Mouse (Mus musculus) urinary bladder, adult 18-20 months (tissue): ENCODE results near the gene Gm9821.
A peak's percentile ranks its signal among the peaks of the same experiment; 100 is the strongest.

Source experiments
- DNase-seq, 2 experiments: peaks; one replicate each; pipeline ENCODE4 v3.0.0; 2022; ENCODE audit warnings: low spot score in 2 of 2, mixed read lengths in 2 of 2

Gm9821 gene

DNA sequence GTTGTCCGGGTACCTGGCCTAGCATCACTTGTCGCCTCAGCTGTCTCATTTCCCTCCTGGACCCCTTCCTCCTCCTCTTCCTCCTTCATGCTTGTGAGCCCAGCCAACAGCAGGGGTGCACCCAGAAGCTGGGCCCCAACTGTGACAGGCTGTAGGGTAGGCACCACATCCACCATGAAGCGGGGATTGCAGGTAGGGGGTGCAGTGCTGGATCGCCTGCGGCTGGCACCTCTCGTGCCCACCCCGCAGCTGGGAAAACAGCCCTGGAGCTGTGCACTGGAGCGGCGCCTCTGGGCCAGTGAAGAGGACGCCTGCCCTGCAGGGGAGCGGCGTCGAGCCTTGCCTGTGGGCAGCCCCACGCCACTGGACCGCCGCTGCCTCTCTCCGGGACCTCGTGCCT lies at the start of gene Gm9821:
Gm9821 (plus strand) TSS at position 221 of the 400 bp plus-strand sequence.
- DNase-seq, result no peak

- DNase-seq, result no peak
Measured at GRCm38 (mm10) chr2:91897968-91898367, 47.5 kb upstream of the Gm9821 start.

DNA sequence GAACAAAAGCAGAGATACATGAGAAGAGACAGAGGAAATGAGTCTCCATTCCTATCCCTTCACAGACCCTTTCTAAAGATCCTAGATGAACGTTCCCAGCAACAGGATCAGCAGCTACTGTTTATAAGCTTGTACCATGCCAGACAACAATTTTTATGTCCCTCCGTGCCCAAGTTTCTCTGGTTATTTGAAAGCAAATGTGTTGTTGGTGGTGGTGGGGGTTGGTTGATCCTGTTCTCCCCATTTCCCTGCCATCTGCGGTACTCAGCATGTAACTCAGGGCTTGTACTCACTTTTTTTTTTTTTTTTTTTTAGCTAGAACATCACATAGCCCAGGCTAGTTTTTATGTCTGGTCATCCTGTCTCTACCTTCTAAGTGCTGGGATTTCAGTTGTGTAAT lies 46.4 kb upstream of the Gm9821 start:
- no peak for DNase-seq

GRCm38 (mm10) chr2:91900431-91900830 lies 45.1 kb upstream of the Gm9821 start:
- DNase-seq, result no peak

DNA sequence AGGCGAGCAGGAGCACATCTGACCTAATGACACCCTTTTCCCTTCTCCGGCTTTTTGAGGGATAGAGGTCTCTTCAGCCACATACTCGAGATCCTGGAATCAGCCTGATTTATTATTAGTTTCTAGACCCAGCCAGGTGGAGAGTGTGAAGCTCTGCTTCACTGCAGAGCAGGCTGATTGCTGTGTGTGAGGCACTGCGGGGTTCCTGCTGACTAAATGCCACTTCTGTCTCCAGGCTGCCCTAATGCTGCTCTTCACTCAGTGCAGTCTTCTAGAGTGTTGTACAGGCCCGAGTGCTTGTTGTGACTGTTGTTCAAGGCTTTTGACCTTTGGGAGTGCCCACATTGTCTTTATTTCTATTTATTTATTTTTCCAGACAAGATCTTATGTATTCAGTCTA lies 43.2 kb upstream of the Gm9821 start:
- no peak for DNase-seq

DNA sequence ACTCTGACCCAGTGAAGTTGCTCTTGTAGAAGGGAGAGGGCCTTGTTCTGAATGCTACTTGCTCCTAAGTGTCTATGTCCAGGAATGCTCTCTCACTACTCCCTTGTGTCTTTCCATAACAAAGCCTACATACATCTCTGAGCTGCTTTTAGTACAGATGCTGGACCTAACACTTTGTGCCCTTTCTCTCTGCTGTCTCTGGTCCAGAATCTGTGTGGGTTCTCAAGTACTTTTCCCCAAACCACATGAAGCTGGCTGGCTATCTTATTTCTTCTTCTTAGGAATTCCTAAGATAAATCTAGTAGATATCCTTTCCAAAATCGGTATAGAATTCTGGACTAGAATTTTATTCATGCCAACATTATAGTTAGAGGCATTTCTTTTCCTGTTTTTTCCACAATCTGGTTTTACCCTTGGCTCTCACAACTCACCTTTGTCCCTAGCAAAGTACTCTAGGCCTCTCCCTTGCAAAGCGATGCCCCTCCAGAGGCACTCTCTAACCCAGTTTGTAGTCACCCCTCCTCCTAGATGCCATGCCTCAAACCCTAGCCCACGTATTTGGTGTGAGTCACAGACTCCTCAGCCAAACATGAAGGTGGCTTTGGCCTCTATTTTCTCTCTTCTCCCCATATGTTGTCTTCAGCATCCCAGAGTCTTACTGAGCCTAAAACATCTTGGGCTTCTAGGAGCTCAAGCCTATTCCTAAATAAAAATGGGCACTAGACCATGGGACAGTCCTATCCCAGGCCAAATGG lies 42.2 kb upstream of the Gm9821 start:
- DNase-seq, result no peak

- DNase-seq, result no peak
Measured at GRCm38 (mm10) chr2:91904618-91905307, 40.7 kb upstream of the Gm9821 start.

GRCm38 (mm10) chr2:91906141-91906540 lies 39.4 kb upstream of the Gm9821 start:
- DNase-seq, result no peak

- no peak for DNase-seq
Measured at GRCm38 (mm10) chr2:91912616-91913015, 32.9 kb upstream of the Gm9821 start.

DNA sequence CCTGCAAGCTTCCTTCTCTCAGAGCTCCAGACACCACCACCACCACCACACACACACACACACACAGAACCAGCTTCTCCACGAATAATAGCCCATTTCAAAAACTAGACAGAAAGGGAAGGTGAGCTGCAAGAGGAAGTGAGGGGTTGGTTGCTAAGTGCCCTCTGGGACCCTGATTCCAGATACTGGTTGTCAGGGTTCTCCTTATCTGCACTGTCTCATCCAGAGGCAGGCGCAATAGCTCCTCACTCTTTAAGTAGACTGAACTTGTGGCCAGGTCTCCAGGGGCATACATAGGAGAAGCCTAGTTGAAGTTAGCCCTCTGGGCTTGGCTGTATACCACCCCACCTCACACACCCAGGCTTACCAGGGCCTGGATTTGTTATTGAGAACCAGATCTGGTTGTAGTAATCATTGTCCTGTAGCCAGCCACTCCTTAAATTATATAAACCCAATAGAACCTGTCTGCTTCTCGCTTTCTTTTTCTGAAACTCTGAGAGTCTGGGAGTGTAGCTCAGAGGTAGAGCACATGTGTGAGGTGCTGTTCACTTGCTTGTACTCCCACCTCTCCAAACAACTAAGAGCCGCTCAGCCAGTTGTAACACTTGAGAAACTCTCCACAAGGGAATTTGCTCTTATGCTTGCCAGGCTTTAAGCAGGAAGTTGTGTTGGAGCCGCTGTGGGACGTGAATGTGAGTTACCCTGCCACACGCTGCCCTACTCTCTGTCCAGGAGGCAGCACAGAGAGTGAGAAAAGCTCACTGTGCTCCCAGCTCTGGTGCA lies 32.0 kb upstream of the Gm9821 start:
- DNase-seq, result no peak

- no peak for DNase-seq
Measured at GRCm38 (mm10) chr2:91916346-91916977, 29.0 kb upstream of the Gm9821 start.

DNA sequence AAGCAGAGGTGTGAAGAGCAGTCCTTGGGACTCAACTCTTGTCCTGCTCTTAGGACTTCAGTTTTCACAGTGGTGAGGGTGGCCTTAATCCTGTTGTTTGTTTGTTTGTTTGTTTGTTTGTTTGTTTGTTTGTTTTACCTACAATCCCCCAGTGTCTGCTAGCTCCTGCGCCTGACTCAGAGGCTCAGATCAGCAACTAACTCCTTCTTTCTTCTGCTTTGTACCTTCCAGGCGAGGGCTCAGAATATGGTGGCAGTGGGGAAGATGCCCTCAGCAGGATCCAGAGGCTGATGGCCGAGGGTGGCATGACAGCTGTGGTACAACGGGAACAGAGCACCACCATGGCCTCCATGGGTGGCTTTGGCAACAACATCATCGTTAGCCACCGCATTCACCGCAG lies 28.4 kb upstream of the Gm9821 start:
- no peak for DNase-seq

DNA sequence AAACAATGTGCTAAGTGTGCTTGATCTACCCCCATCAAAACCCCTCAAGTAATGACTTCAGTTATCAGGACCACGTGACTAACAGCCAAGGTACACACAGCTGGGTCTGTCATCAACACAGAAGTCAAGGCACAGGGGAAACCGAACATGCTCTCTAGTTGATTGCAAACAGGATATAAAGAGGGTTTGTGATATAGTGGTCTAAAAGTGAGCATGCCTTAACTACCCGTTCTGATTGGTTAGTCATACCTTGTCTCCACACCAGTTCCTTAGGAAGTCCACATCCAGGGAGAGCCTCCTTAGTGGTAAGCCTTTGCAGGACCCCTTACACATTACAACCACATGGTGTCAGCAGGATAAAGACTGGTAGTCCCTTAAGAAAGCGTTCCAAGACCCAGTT lies 25.4 kb upstream of the Gm9821 start:
- no peak for DNase-seq

DNA sequence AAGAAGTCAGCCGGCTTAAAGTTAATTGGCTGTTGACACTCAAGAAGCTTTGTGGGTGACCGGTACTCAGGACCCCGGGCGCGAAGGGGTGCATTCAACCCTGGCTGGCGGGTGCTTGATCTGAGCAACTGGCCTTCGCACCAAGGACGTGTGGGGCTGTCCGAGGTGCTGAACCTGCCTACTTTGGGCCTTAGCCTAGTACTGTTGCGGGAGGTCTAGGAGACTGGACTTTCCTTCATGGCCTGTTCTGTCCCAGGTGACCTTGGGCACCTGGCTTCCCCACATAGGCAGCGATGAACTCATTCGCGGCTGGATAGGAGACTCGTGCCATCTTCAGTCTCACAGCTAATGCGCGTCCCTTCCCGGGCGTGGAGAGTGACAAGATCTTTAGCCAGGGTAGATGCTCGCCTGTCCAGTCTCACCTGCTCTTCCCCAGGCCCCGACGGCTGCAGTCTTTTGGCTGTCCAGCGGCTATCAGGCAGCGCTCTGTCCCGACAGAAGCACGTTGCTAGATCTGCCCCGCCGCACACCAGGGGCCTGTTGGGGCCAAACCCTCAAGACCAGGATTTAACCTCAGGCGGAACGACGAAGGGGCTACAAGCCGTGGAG lies 24.2 kb upstream of the Gm9821 start:
- DNase-seq, result peak in 1 of 2 experiments; percentile 72

GRCm38 (mm10) chr2:91921790-91922570 lies 23.5 kb upstream of the Gm9821 start:
- no peak for DNase-seq

DNA sequence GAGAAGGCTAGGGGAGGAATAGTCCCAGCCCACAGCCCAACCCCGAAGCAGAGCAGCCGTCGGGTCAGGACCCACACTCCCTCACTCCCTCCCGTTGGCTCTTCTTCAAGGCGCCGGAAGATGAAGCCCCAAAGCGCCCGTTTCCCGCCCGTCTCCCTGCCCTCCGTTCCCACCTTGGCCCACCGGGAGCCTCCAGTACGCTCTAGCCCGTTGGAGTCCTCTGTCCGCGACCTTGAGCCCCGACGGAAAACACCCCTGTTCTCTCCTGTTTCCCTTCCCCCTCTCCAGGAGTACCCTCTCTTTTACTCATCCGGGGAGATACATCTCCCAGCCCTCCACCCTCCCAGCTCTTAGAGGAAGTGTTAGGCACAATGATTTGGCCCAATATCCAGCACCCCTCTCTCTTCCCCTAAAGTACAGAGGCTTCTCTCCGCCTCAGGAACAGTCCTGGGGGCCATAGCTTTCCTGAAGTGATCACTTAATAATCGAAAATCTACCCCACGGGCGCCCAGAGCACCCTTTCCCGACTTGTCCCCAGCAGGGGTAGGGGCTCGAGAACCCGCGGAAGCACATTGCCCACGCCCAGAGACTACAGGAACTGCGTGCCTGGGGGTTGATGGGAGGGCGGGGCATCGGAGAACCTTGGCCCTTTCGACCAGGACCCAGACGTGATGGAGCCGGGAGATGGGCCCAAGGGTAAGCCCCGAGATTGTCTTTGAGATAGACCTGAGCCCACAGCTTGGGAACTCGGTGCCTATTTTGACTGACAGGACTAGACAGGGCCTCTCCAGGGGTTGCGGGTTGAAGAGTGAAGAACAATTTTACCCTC lies 22.7 kb upstream of the Gm9821 start:
- DNase-seq, result no peak

GRCm38 (mm10) chr2:91923415-91924337 lies 21.8 kb upstream of the Gm9821 start:
- DNase-seq, result no peak

DNA sequence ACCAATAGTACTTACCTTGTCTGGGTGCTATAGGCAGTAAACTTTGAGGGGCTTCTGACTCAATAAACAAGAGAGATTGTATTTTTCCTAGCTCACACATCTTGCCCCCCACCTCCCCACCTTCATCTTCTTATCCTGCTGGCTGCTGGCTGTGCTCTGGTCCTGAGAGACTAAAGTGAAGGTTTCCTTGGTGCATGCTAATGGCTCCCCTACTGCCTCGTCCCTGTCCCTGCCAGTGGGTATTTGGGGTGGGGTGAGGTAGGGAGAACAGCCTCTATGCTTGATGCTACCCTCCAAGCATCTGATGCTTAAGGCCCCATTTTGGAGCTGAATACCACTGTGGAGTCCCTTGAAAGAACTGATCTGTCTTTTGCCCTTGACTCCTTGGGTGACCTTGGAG lies 20.8 kb upstream of the Gm9821 start:
- DNase-seq, result no peak

DNA sequence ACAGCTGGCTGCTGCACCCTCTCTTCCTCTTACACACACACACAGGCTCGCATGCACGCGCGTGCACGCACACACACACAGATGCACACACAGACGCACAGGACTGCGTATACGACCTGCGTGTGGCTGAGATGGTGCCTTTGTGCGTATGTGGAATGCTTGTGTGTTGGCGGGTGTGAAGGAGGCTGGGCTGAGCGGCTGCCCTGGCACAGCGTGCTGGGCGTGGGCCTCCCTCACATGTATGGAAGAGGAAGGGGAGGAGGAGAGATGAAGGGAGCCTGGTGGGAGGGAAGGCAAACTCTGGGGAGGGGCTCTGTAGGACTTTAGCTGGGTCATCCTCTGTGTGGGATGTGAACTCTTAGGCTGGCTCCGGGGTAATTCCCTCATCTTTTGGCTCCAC lies 20.1 kb upstream of the Gm9821 start:
- no peak for DNase-seq
